8 mouse cellular contexts compared by ENCODE assay signal in genomic region chr13:21721757-21722372, GRCm38 (mm10). TPM values are rescaled to one million over a fixed set of nuclear protein-coding genes. Genes with fewer than 3 reads are reported as not detected.
DNase-seq lines count a peak whose midpoint lies in the region; ATAC-seq and TF ChIP-seq lines count a peak whose summit lies in the region.
"Not testable (repeated sequence)": the region's sequence is repeated elsewhere in the genome, so short reads cannot be mapped to it uniquely, and the experiment has no call there.

TSS of gene Hist1h2bm (plus strand) at chr13:21722044.

- under 1% methylated on average over 37 of the region's 37 CpGs for WGBS in embryonic facial prominence, embryonic 13.5 days
- WGBS in heart, adult 2 months = under 1% methylated on average over 34 of the region's 37 CpGs
- WGBS in midbrain, embryonic 10.5 days = under 1% methylated on average over 37 of the region's 37 CpGs
- under 1% methylated on average over 37 of the region's 37 CpGs for WGBS in small intestine, adult 2 months

- TF ChIP-seq CTCF in heart, adult 2 months (IDR thresholded peaks at IDR 0.05); small intestine, adult 2 months (IDR thresholded peaks at IDR 0.05; ENCODE audit: extremely low read depth, insufficient read length, insufficient replicate concordance, low read depth, low read length): not testable (repeated sequence)

- not testable (repeated sequence) for H3K9me3 ChIP-seq in embryonic facial prominence, embryonic 13.5 days; midbrain, embryonic 10.5 days (replicated peaks)

- DNase-seq in 3T3-L1 (ENCODE audit: low read depth, low spot score) = peak; percentile 95
- not testable (repeated sequence) for DNase-seq in adrenal gland, postnatal 4 days (ENCODE audit: low spot score in 2 of 2)
- DNase-seq in heart, adult 2 months = peak; percentile 59 to 61
- peak; percentile 34 for DNase-seq in kidney, adult 18-20 months
- peak; percentile 60 for DNase-seq in left cerebral cortex, postnatal 4 days
- peak; percentile 79 for DNase-seq in midbrain, embryonic 10.5 days (ENCODE audit: low spot score)

- intact Hi-C loops in heart, adult 2 months (cut with DNase I) = loop anchor here (2.0 kb wide), 1 partner anchor 29 kb away; the partner anchor contains the start of gene Hist1h4k
- intact Hi-C loops in left cerebral cortex, postnatal 4 days (cut with DNase I) = not testable (repeated sequence)

- peak within 1 kb of the TSS; percentile 92 for H3K27ac ChIP-seq in embryonic facial prominence, embryonic 13.5 days
- 0 out of 2 replicates have a peak within 1 kb of the TSS, but pooled peaks have one; percentile 4 for H3K27ac ChIP-seq in heart, adult 2 months
- peak within 1 kb of the TSS; percentile 97 for H3K27ac ChIP-seq in midbrain, embryonic 10.5 days (replicated peaks)
- peak within 1 kb of the TSS; percentile 75 for H3K27ac ChIP-seq in small intestine, adult 2 months (ENCODE audit: insufficient read depth, low read depth, low read length)

- ATAC-seq in embryonic facial prominence, embryonic 13.5 days (ENCODE audit: insufficient number of reproducible peaks, insufficient read depth, low FRiP score, low TSS enrichment, low read depth) = peak; percentile 96

- peak within 1 kb of the TSS; percentile 73 for H3K9ac ChIP-seq in embryonic facial prominence, embryonic 13.5 days
- H3K9ac ChIP-seq in heart, adult 2 months (ENCODE audit: low read depth, low read length) = peak within 1 kb of the TSS; percentile 65

- H3K4me2 ChIP-seq in embryonic facial prominence, embryonic 13.5 days = peak within 1 kb of the TSS; percentile 64

- TF ChIP-seq POLR2A in heart, adult 2 months (IDR thresholded peaks at IDR 0.05; ENCODE audit: insufficient read depth, low read depth, low read length) = peak; percentile 87
- not testable (repeated sequence) for TF ChIP-seq POLR2A in small intestine, adult 2 months (IDR thresholded peaks at IDR 0.05; ENCODE audit: low read depth, low read length)

- H3K4me3 ChIP-seq in embryonic facial prominence, embryonic 13.5 days = peak within 1 kb of the TSS; percentile 45
- peak within 1 kb of the TSS; percentile 50 for H3K4me3 ChIP-seq in heart, adult 2 months
- H3K4me3 ChIP-seq in midbrain, embryonic 10.5 days = peak within 1 kb of the TSS; percentile 54
- peak within 1 kb of the TSS; percentile 72 for H3K4me3 ChIP-seq in small intestine, adult 2 months (ENCODE audit: low read depth, low read length)

- TF ChIP-seq EP300 in heart, adult 2 months (IDR thresholded peaks at IDR 0.05; ENCODE audit: insufficient read depth, low read depth, low read length) = not testable (repeated sequence)

- H3K4me1 ChIP-seq in embryonic facial prominence, embryonic 13.5 days = peaks cover 31% of the 10 kb centered on the region
- H3K4me1 ChIP-seq in heart, adult 2 months (ENCODE audit: control insufficient read depth, insufficient read depth, low read length); small intestine, adult 2 months (ENCODE audit: control insufficient read depth, insufficient read depth, insufficient read length, low read length): not testable (repeated sequence)
- peaks cover 43% of the 10 kb centered on the region for H3K4me1 ChIP-seq in midbrain, embryonic 10.5 days

- H3K27me3 ChIP-seq in embryonic facial prominence, embryonic 13.5 days; heart, adult 2 months (ENCODE audit: control insufficient read depth, insufficient read depth, low read length); midbrain, embryonic 10.5 days (ENCODE audit: low read depth, poor library complexity, severe bottlenecking); small intestine, adult 2 months (ENCODE audit: control insufficient read depth, insufficient read depth, low read length): not testable (repeated sequence)

- not testable (repeated sequence) for H3K79me2 ChIP-seq in heart, adult 2 months (replicated peaks; ENCODE audit: control insufficient read depth, insufficient read depth, low read length)

- H3K36me3 ChIP-seq in embryonic facial prominence, embryonic 13.5 days; heart, adult 2 months (ENCODE audit: control insufficient read depth, insufficient read depth, low read length); midbrain, embryonic 10.5 days; small intestine, adult 2 months (ENCODE audit: control insufficient read depth, insufficient read depth, low read length): not testable (repeated sequence)

RNA-seq across cellular contexts. Expression of gene Hist1h2bm, which starts in this region (rescaled TPM):
- total RNA-seq in adrenal gland, postnatal 4 days (2021) = 100 to 1,000 TPM; 142 to 169 TPM
- 4.2 and 7.3 TPM in 2 replicates for polyA plus RNA-seq in embryonic facial prominence, embryonic 13.5 days (2015; fragmentation: Nextera tagmentation; extraction: Ambion mirVana)
- total RNA-seq in heart, adult 2 months (2021) = 1 to 10 TPM in 1 of 2 experiments, under 1 TPM in 1; 0.78 to 2.8 TPM
- polyA plus RNA-seq in heart, adult 2 months (2012; rRNA removed) = 0.27 TPM in 1 of 2 replicates, not detected in the other
- total RNA-seq in left cerebral cortex, postnatal 4 days (2021) = 10 to 100 TPM; 34.8 to 37.4 TPM
- polyA plus RNA-seq in midbrain, embryonic 10.5 days (2016; fragmentation: Nextera tagmentation; extraction: Ambion mirVana) = 5.2 and 7.5 TPM in 2 replicates
- polyA plus RNA-seq in small intestine, adult 2 months (2012; rRNA removed) = 4.7 and 7.1 TPM in 2 replicates

Comparison
In these comparisons a context has a peak if more than half of its experiments do, and no peak if none do; other contexts are left out.
1. RNA of gene Hist1h2bm (total RNA-seq): 142 to 169 TPM in adrenal gland, postnatal 4 days and 34.8 to 37.4 TPM in left cerebral cortex, postnatal 4 days; 0.78 to 2.8 TPM in heart, adult 2 months; every median in the first group is over 4 times any median in the second.
2. H3K27ac ChIP-seq: peak in every context shown above with its lines; median percentile 97 in midbrain, embryonic 10.5 days; 92 in embryonic facial prominence, embryonic 13.5 days; 75 in small intestine, adult 2 months; 4 in heart, adult 2 months.
3. Peak in every context shown above with its lines, with median percentiles within 50 percentile points of each other: H3K4me3 ChIP-seq.